Mouse (Mus musculus): ENCODE data around the gene Ccnf. TPM values are rescaled to one million over a fixed set of nuclear protein-coding genes. Genes with fewer than 3 reads are reported as not detected.

Ccnf gene
- polyA plus RNA-seq, 1 experiment from 2014 or later = 66.6 TPM

DNA sequence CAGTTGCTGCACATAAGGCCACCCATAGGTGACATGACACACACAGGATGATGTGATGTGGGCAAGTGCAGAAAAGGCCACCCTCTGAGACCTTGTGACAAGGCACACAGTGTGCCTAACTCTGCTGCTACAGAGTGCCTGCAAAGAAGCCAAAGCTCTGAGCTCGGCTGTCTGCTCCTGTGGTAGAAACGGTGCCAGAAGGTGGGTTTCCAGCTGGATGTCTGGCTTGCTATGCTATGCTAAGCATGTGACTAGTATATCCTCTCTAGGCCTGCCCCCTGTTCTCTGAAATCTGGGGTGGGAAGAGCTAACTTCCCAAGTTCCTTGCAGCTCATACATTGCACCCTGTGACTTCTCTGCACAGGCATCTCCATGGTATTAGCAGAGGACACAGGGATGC, 13.5 kb upstream of the Ccnf start:
- Histone ChIP-seq H3K4me3 (ENCODE audit: low read length) (no peak overlapping the region), H3K36me3 (ENCODE audit: control insufficient read depth, insufficient read depth, low read length) (no peaks in the 10 kb centered on the region), H3K4me1 (ENCODE audit: control insufficient read depth, insufficient read depth, low read length) (no peaks in the 10 kb centered on the region), H3K27ac (ENCODE audit: low read depth, low read length) (no peak overlapping the region), H3K9me3 (ENCODE audit: control insufficient read depth, low read length) (no peaks in the 10 kb centered on the region), H3K9ac (ENCODE audit: low read depth, low read length) (no peak overlapping the region), H3K4me2 (replicated peaks; ENCODE audit: low read depth, low read length) (no peak overlapping the region), H3K27me3 (ENCODE audit: control insufficient read depth, insufficient read depth, low read length) (no peaks in the 10 kb centered on the region)
- WGBS = 82% methylated on average over 2 of the region's 2 CpGs
- ATAC-seq (ENCODE audit: low FRiP score, low TSS enrichment) = no peak

GRCm38 (mm10) chr17:24260516-24260915, 9.2 kb upstream of the Ccnf start:
- ATAC-seq (ENCODE audit: low FRiP score, low TSS enrichment) = no peak
- Histone ChIP-seq H3K9me3 (ENCODE audit: control insufficient read depth, low read length) (no peaks in the 10 kb centered on the region), H3K36me3 (ENCODE audit: control insufficient read depth, insufficient read depth, low read length) (no peaks in the 10 kb centered on the region), H3K27me3 (ENCODE audit: control insufficient read depth, insufficient read depth, low read length) (no peaks in the 10 kb centered on the region), H3K9ac (ENCODE audit: low read depth, low read length) (no peak overlapping the region), H3K4me2 (replicated peaks; ENCODE audit: low read depth, low read length) (no peak overlapping the region), H3K4me1 (ENCODE audit: control insufficient read depth, insufficient read depth, low read length) (no peaks in the 10 kb centered on the region), H3K27ac (ENCODE audit: low read depth, low read length) (no peak overlapping the region), H3K4me3 (ENCODE audit: low read length) (no peak overlapping the region)
- WGBS = 66% methylated on average over 4 of the region's 4 CpGs

- 71% methylated on average over 5 of the region's 5 CpGs for WGBS
- Histone ChIP-seq H3K4me2 (replicated peaks; ENCODE audit: low read depth, low read length) (no peak overlapping the region), H3K4me3 (ENCODE audit: low read length) (no peak overlapping the region), H3K36me3 (ENCODE audit: control insufficient read depth, insufficient read depth, low read length) (no peaks in the 10 kb centered on the region), H3K27me3 (ENCODE audit: control insufficient read depth, insufficient read depth, low read length) (no peaks in the 10 kb centered on the region), H3K27ac (ENCODE audit: low read depth, low read length) (no peak overlapping the region), H3K4me1 (ENCODE audit: control insufficient read depth, insufficient read depth, low read length) (no peaks in the 10 kb centered on the region), H3K9ac (ENCODE audit: low read depth, low read length) (no peak overlapping the region), H3K9me3 (ENCODE audit: control insufficient read depth, low read length) (no peaks in the 10 kb centered on the region)
- no peak for ATAC-seq (ENCODE audit: low FRiP score, low TSS enrichment)
Measured at GRCm38 (mm10) chr17:24259702-24260101, 8.4 kb upstream of the Ccnf start.

DNA sequence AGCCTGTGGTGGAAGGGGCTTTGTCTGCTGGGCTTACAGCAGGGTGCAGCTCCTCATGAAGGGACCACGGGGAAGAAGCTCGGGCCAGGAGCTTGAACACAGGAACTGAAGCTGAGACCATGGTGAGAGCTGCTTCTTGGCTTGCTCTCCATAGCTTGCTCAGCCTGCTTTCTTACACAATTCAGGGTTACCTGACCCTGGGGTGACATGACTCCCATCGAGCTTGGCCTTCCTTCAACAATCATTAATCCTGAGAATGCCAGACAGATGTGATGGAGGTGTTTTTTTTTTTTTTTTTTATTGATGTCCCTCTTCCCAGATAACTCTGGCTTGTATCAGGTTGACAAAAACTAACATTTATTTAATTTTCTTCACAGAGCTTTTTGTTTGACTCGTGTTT, 7.7 kb upstream of the Ccnf start:
- no peaks in the 10 kb centered on the region for H3K4me1 ChIP-seq (ENCODE audit: control insufficient read depth, insufficient read depth, low read length)
- no peak overlapping the region for H3K27ac ChIP-seq (ENCODE audit: low read depth, low read length)
- no peaks in the 10 kb centered on the region for H3K9me3 ChIP-seq (ENCODE audit: control insufficient read depth, low read length)
- WGBS = 54% methylated on average over 4 of the region's 4 CpGs
- ATAC-seq (ENCODE audit: low FRiP score, low TSS enrichment) = no peak
- H3K4me2 ChIP-seq (replicated peaks; ENCODE audit: low read depth, low read length) = no peak overlapping the region
- H3K27me3 ChIP-seq (ENCODE audit: control insufficient read depth, insufficient read depth, low read length) = no peaks in the 10 kb centered on the region
- H3K9ac ChIP-seq (ENCODE audit: low read depth, low read length) = no peak overlapping the region
- no peak overlapping the region for H3K4me3 ChIP-seq (ENCODE audit: low read length)
- no peaks in the 10 kb centered on the region for H3K36me3 ChIP-seq (ENCODE audit: control insufficient read depth, insufficient read depth, low read length)

DNA sequence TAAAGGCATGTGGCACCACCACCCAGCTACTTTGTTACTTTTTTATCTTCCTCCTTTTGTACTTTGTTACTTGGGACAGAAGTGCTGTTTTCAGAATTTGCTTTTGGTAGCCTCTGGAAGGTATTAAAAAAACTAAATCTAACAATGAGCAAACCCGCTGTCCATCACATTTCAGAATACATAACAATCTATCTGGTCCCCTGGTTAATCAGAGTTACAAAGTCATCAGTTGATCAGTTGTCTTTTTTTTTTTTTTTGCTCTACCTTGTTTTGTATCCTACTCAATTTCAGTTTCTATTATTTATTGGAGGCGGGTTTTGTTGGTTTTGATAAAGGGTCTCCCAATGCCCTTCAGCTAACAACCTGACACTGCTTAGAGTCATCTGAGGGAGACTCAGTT, 1.0 kb upstream of the Ccnf start:
- H3K27ac ChIP-seq (ENCODE audit: low read depth, low read length) = no peak overlapping the region
- no peaks in the 10 kb centered on the region for H3K27me3 ChIP-seq (ENCODE audit: control insufficient read depth, insufficient read depth, low read length)

DNA sequence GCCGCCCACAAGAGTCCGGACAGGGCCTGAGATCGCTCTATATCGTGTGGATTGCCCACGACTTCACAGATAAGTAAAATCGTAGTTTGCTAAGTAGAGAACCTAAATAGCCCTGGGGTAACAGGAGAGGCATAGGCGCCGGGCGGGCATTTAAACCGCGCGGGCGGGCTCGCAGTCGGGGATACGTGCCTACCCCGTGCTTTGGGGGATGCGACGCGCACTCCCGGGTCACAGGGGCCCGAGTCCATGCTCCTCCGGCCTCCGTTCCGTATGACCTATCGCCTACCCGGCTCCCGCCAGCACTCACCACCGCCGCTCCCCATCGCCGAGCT, 330 bp downstream of the Ccnf start:
- Histone ChIP-seq H3K4me3 (ENCODE audit: low read length) (peak overlapping the region; percentile 85), H3K4me1 (ENCODE audit: control insufficient read depth, insufficient read depth, low read length) (peaks cover 8% of the 10 kb centered on the region; the same call in 1 of the 2 replicates), H3K4me2 (replicated peaks; ENCODE audit: low read depth, low read length) (peak overlapping the region; percentile 65), H3K27me3 (ENCODE audit: control insufficient read depth, insufficient read depth, low read length) (no peaks in the 10 kb centered on the region), H3K27ac (ENCODE audit: low read depth, low read length) (peak overlapping the region; percentile 60; the same call in 1 of the 2 replicates), H3K36me3 (ENCODE audit: control insufficient read depth, insufficient read depth, low read length) (peaks cover 31% of the 10 kb centered on the region), H3K9me3 (ENCODE audit: control insufficient read depth, low read length) (no peaks in the 10 kb centered on the region), H3K9ac (ENCODE audit: low read depth, low read length) (peak overlapping the region; percentile 89)
- under 1% methylated on average over 32 of the region's 32 CpGs for WGBS
- ATAC-seq (ENCODE audit: low FRiP score, low TSS enrichment) = no peak

More for the DNA sequence above, 1.0 kb upstream of the Ccnf start:
- H3K9me3 ChIP-seq (ENCODE audit: control insufficient read depth, low read length) = no peaks in the 10 kb centered on the region
- H3K4me3 ChIP-seq (ENCODE audit: low read length) = 0 out of 2 replicates have a peak overlapping the region, but pooled peaks have one; percentile 85
- no peak overlapping the region for H3K4me2 ChIP-seq (replicated peaks; ENCODE audit: low read depth, low read length)
- 94% methylated on average over 2 of the region's 2 CpGs for WGBS
- peaks cover 21% of the 10 kb centered on the region for H3K36me3 ChIP-seq (ENCODE audit: control insufficient read depth, insufficient read depth, low read length)
- peaks cover 8% of the 10 kb centered on the region; the same call in 1 of the 2 replicates for H3K4me1 ChIP-seq (ENCODE audit: control insufficient read depth, insufficient read depth, low read length)
- no peak for ATAC-seq (ENCODE audit: low FRiP score, low TSS enrichment)
- H3K9ac ChIP-seq (ENCODE audit: low read depth, low read length) = no peak overlapping the region

DNA sequence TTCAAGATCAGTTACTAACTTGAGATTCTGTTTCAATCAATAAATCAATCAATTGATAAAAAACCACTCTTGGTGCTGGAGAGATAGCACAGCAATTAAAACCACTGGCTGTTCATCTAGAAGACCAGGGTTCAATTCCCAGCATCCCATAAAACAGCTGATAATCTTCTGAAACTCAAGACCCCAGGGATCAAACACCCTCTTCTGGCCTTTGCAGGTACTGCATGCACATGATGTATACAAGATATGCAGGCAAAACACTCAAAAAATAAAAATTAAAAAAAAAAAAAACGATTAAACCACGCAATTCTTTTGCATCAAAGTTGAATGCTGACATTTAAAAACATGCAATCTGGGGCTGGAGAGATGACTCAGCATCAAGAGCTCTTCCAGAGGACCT, 2.6 kb downstream of the Ccnf start:
- Histone ChIP-seq H3K36me3 (ENCODE audit: control insufficient read depth, insufficient read depth, low read length) (peaks cover 50% of the 10 kb centered on the region), H3K27me3 (ENCODE audit: control insufficient read depth, insufficient read depth, low read length) (no peaks in the 10 kb centered on the region), H3K4me1 (ENCODE audit: control insufficient read depth, insufficient read depth, low read length) (peaks cover 8% of the 10 kb centered on the region; the same call in 1 of the 2 replicates), H3K27ac (ENCODE audit: low read depth, low read length) (no peak overlapping the region), H3K4me3 (ENCODE audit: low read length) (peak overlapping the region; percentile 85; the same call in 1 of the 2 replicates), H3K9ac (ENCODE audit: low read depth, low read length) (no peak overlapping the region), H3K9me3 (ENCODE audit: control insufficient read depth, low read length) (peaks cover 9% of the 10 kb centered on the region; the same call in 1 of the 2 replicates), H3K4me2 (replicated peaks; ENCODE audit: low read depth, low read length) (no peak overlapping the region)
- ATAC-seq (ENCODE audit: low FRiP score, low TSS enrichment) = no peak
- 96% methylated on average over 2 of the region's 2 CpGs for WGBS

- no peak overlapping the region for H3K27ac ChIP-seq (ENCODE audit: low read depth, low read length)
- H3K4me3 ChIP-seq (ENCODE audit: low read length) = no peak overlapping the region
- H3K9me3 ChIP-seq (ENCODE audit: control insufficient read depth, low read length) = peaks cover 9% of the 10 kb centered on the region; the same call in 1 of the 2 replicates
- ATAC-seq (ENCODE audit: low FRiP score, low TSS enrichment) = no peak
- no peaks in the 10 kb centered on the region for H3K4me1 ChIP-seq (ENCODE audit: control insufficient read depth, insufficient read depth, low read length)
- 96% methylated on average over 8 of the region's 8 CpGs for WGBS
- H3K4me2 ChIP-seq (replicated peaks; ENCODE audit: low read depth, low read length) = no peak overlapping the region
- H3K27me3 ChIP-seq (ENCODE audit: control insufficient read depth, insufficient read depth, low read length) = no peaks in the 10 kb centered on the region
- H3K36me3 ChIP-seq (ENCODE audit: control insufficient read depth, insufficient read depth, low read length) = peaks cover 92% of the 10 kb centered on the region
- H3K9ac ChIP-seq (ENCODE audit: low read depth, low read length) = no peak overlapping the region
Measured at GRCm38 (mm10) chr17:24244061-24244460, 7.2 kb downstream of the Ccnf start.

DNA sequence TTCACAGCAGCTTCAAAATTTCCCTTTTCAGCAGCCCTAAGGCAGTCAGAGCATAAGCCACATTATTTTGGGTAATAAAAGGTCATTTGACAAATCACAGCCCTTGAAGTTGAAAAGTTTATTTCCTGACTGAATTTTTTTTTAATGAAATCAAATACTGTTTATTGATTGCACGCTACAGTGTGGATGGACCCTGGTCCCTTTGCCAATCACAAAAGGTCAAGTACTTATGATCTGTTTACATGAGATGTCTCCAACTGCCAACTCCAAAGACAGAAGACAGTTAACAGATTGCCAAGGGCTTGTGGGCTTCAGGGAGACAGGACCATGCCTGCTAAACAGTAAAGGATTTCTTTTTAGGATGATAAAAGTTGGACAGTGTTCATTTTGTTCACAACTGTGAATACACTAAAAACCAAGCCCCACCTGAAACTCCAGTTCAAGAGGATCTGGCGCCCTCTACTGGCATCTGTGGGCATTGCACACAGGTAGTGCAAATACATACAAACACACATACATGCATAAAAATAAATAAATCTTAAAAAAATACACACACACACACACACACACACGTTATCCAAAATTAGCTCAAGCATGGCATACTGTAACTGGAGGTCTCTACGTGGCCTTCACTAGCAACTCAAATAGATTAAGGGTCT, 7.8 kb downstream of the Ccnf start:
- peaks cover 9% of the 10 kb centered on the region; the same call in 1 of the 2 replicates for H3K9me3 ChIP-seq (ENCODE audit: control insufficient read depth, low read length)
- H3K27ac ChIP-seq (ENCODE audit: low read depth, low read length) = no peak overlapping the region
- no peak overlapping the region for H3K4me2 ChIP-seq (replicated peaks; ENCODE audit: low read depth, low read length)
- 83% methylated on average over 4 of the region's 4 CpGs for WGBS
- H3K27me3 ChIP-seq (ENCODE audit: control insufficient read depth, insufficient read depth, low read length) = no peaks in the 10 kb centered on the region
- peaks cover 92% of the 10 kb centered on the region for H3K36me3 ChIP-seq (ENCODE audit: control insufficient read depth, insufficient read depth, low read length)
- no peak overlapping the region for H3K9ac ChIP-seq (ENCODE audit: low read depth, low read length)
- H3K4me1 ChIP-seq (ENCODE audit: control insufficient read depth, insufficient read depth, low read length) = no peaks in the 10 kb centered on the region
- H3K4me3 ChIP-seq (ENCODE audit: low read length) = no peak overlapping the region
- no peak for ATAC-seq (ENCODE audit: low FRiP score, low TSS enrichment)
